Mouse (Mus musculus) lung, adult 2 months (tissue): ENCODE measurements around the gene Zswim9.

Source experiments
- CTCF ChIP-seq: fragments of 200-500 bp; IDR thresholded peaks from 2 replicates; pipeline ENCODE4 v1.5.1; 2011; ENCODE audit warnings: mild to moderate bottlenecking, low read length, control low read depth; ENCODE audit not compliant: insufficient read depth
- POLR2A ChIP-seq: fragments of 200-500 bp; IDR thresholded peaks from 2 replicates; pipeline ENCODE4 v1.6.1; 2011; ENCODE audit warnings: low read depth, mild to moderate bottlenecking, control low read depth, low read length, borderline replicate concordance; ENCODE audit errors: extremely low read depth

DNA sequence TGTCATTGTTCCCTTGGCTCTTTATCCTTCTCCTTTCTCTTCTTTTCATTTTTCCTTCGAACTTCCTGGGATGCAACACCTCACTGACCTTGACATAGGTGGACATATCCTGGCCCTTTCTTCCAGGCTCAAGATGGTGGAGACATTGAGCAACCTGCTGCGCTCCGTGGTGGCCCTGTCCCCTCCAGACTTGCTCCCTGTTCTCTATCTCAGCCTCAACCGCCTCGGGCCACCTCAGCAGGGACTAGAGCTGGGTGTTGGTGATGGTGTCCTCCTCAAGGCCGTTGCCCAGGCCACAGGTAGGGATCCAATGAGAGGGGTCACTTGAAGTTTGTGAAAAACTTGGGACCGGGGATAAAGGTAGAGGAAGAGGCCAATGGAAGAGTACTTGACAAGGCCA, 16.7 kb upstream of the Zswim9 start:
- TF ChIP-seq CTCF = no peak
- no peak for TF ChIP-seq POLR2A
